Mouse (Mus musculus) layer of hippocampus, postnatal 10 days (tissue): ENCODE data around the gene Gm17402. TPM values are rescaled to one million over a fixed set of nuclear protein-coding genes. Genes with fewer than 3 reads are reported as not detected.

Experiments used
- total RNA-seq, 2 experiments: library from RNA; stranded (reverse); gene quantifications; 2 replicates each; pipeline ENCODE4 v1.2.3; 2021

Gm17402 gene
- total RNA-seq, 2 experiments from 2014 or later = not detected

Other genes starting within 250 kb of the Gm17402 start
- gene Mlf1, start 1.1 kb downstream of the Gm17402 start, total RNA-seq = 1 to 10 TPM; 2.6 to 4.7 TPM
- 10 to 100 TPM; 49.9 to 51.4 TPM for gene Gfm1, start 54.9 kb upstream of the Gm17402 start, total RNA-seq
- gene Lxn, start 88.8 kb upstream of the Gm17402 start, total RNA-seq = 10 to 100 TPM; 72.8 to 77.9 TPM
- gene Rarres1, start 140.4 kb upstream of the Gm17402 start, total RNA-seq = 1 to 10 TPM; 2.2 to 3.3 TPM
- 10 to 100 TPM; 47.7 to 51.1 TPM for gene Mfsd1, start 207.6 kb upstream of the Gm17402 start, total RNA-seq